Mouse (Mus musculus): ENCODE data around the gene Wdr4. TPM values are rescaled to one million over a fixed set of nuclear protein-coding genes. Genes with fewer than 3 reads are reported as not detected.
A peak's percentile ranks its signal among the peaks of the same experiment; 100 is the strongest.

Wdr4 gene
- total RNA-seq, 4 experiments from 2014 or later, result 5.4 to 6.6 (median 5.7) TPM

DNA sequence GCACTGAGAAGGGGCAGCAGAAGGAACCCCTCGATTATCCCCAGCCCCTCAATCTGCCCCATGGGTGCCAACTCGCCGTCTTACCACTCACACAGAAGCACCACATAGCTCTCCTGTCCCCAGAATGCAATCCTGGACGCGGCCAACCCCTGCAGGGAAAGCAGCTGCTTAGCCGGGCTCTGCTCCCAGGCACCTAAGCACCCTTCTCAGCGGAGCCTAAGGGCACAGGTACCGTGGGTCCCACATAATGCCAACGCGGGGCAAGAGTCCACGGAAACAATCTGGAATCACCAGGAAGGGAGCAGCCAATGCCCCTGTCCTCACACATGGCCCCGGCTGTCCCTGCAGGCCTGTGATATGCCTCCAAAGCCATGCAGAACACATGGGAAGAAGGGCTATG, 20.1 kb downstream of the Wdr4 start:
- DNase-seq (ENCODE audit: low spot score in 2 of 2), result no peak

DNA sequence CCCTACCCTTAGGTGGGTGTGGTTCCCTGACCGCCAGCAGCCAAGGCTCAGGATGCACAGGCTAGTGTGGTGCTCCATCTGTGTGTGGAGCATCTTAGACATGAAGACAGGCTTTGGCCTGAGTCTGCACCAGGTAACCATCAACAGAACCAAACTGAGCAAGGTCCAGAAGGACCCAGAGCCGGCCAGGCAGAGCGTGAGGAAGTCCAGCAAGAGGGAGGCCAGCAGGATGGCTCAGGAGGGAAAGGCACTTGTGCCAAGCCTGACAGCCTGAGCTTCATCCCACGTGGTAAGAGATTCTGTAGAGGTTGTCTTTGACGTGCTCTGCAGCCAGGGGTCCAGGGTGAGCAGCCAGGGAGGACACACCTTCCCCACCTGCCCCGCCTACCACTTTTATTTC, 22.1 kb downstream of the Wdr4 start:
- no peak for DNase-seq (ENCODE audit: low spot score in 2 of 2)

DNA sequence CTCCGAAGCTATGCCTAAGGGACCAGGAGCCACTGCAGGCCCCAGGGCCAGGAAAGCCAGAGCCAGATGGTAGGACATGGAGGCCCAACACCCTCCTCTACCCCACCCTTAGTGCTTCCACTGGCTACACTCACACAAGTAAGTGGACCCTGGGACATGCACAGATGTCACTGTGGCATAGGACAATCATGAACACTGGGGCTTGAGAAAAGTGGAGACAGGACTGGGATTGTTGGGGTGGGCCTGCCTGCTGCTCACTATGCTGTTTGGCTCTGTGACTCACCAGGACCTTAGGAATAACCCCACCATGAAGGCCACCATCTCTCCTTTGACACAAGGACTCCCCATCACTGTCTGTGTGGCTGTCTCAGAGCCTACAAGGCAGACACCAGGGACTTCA, 24.8 kb downstream of the Wdr4 start:
- no peak for DNase-seq (ENCODE audit: low spot score in 2 of 2)

DNA sequence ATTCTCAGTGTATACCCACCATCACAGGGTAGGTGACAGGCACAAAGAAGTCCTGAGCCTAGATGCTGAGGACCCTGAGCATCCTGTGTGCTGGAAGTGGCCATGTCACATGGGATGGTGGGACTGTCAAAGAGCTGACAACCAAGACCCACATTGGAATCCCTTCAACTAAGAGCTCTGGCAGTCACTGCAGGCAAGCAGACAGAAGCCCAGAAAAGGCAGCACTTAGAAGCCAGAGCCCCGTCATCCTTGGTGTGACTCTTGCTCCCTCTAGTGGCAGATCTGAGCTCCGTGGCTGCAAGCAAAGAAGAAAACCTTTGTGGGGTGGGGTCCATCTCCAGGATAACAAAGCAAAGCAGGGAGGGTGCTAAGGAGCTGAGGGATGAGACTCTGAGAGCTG, 27.4 kb downstream of the Wdr4 start:
- DNase-seq (ENCODE audit: low spot score in 2 of 2), result peak; percentile 41 to 53

DNA sequence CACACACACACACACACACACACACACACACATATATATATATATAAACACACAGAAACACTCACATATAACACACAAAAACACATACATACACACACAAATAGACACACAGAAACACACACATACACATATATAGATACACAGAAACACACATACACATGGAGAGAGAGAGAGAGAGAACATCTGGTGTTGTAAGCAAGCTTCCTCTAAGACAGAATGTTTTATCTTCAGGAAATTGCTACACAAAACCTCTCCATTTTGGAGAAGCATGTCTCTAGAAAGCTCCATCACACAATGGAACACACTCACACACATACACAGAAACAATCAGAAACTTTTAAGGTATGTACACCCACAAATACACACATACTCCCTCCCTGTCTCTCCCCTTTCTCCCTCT, 28.4 kb downstream of the Wdr4 start:
- DNase-seq (ENCODE audit: low spot score in 2 of 2), result no peak

DNA sequence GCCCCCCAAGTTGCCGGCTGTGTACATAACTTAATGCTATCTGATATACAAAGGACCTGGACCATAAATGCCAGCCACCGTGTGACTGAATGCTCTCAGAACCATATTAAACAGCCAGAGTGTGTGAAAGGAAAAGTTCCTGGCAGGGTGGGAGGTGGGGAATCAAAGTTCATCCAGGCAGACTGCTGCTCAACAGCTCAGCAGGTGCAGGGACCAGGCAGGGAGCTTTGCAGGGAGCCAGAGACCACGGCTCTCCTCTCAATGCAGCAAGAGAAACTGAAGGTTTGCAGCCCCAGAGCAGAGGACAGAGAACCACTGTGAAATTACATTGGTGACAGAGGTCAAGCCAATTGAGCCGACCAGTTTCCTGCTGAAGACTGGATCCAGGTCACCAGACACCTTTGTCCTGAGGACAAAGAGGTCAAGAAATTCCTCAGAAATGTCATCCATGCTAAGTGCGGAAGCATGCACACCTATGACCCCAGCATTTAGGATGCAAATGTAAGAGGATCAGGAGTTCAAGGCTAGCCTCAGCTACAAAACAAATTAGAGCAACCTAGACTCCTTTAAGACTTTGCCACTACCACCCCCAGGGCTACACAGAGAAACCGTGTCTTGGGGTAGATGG, 32.2 kb downstream of the Wdr4 start:
- no peak for DNase-seq (ENCODE audit: low spot score in 2 of 2)

DNA sequence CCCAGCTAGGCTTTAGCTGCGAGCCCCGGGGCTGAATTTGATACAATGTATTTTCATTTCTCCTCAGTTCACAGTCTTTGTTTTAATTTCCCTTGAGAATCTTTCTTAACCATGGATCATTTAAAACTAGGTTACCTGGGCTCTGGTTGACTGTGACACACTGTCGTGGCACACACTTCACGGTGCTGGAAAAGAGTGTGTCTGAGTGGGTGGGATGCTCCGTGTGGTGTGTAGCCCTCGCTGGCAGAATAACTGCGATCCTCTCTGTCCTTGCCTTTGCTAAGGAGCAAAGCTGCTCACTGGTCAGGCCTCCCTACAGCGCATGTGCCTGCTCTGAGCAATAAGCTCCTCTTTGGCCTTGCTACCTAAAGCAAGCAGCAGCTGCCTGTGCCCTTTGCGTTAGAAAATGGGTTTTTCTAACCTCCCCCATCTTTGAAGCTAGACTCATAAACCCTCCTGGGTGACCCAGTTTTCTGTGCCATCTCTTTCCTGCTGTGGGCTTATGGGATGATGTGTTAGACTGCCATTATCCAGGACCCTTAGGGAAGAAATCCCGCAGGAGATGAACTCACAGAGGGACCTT, 33.1 kb downstream of the Wdr4 start:
- no peak for DNase-seq (ENCODE audit: low spot score in 2 of 2)

DNA sequence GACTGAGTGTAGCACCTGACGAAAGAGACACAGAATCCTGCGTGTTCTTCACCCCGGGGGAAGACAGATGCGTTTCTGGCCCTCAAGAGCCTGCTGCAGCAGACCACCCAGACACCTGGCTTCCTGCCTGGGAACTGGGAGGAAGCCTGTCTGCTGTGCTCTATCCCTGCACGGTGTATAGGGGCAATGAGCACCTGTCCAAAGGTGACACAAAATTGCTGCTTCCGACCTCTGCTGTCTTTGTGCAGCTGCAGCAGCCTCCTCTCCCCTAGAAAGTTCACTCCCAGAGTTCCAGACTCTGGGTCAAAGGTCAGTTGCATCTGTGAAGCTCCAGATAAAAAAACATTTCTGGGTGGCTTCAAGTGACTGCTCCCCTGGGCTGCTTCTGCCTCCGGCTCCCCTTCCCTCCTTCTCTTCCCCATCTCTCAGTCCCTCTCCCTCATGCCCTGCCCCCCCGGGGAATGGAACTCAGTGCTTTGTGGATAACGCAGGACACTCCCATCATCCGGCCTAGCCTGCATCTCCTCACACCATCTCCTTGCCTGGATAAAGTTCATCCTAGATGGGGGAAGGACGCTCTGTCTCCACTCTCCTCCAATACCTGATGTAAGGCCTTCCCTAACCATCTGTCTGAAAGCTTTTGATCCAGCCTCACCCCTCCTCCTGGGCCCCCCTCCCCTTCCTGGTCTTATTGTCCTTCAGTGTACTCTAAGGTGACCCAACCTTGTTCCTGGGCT, 40.5 kb downstream of the Wdr4 start:
- DNase-seq (ENCODE audit: low spot score in 2 of 2), result no peak

DNA sequence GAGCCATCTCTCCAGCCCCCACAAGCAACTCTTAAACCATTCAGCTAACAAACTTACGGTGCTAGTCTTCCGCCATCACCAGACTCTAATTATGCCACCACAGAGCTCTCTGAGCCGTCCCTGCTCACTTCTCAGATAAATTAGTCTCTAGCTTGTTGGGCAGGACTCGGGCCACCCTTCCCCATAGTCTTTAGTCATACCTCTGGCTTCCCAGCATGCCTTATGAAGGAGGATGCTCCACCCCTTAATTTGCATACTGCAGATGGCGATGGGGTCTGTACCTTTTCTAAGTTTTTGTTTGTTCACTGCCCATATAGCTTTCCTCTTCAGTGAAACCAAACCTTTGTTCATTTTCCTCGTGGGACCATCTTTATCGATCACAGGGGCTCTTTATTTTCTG, 41.2 kb downstream of the Wdr4 start:
- DNase-seq (ENCODE audit: low spot score in 2 of 2), result no peak

DNA sequence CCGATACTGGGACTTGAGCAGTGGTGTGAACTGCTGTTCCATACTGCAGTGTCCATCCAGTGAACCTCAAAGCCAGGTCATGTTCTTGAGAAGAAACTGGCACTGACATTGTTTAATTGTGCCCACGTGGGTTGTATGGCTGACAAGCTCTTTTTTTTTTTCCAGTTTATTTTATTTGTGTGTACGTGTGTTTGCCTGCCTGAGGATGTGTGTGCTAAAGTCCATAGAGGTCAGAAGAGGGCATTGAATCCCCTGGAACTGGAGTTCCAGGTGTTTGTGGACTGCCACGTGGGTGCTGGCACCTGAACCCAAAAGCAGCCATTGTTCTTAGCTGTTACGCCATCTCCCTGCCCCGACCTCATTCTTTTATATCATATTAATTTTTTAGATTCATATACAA, 45.4 kb downstream of the Wdr4 start:
- no peak for DNase-seq (ENCODE audit: low spot score in 2 of 2)

DNA sequence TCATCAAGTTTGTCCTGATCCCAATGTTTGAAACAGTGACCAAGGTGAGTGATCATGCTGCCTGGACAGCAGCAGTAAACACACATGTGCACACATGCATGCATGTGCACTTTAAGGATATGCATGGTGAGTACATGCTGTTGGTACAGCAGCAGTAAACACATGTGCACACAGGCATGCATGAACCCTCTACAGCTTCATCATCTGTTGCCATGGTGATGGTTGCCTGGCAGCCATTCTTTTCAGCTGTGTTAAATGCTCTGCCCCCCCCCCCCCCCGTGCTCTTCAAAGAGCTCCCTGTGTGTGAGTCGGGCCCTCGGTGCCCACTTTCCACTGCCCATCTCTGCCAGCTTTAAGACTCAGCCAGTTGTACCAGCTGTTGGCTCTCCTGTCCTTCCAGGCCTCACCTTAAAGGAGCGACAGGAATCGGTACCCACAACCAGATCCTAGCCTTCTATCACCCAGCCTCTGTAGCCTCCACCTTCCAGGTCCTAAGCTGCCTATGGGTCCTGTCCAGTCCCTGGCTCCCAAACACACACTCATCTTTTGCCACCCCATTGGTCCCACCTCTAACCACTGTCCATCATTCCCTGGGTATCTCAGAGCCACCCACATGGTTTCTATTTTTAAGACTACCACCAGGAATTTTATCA, 48.9 kb downstream of the Wdr4 start:
- DNase-seq (ENCODE audit: low spot score in 2 of 2), result no peak

DNA sequence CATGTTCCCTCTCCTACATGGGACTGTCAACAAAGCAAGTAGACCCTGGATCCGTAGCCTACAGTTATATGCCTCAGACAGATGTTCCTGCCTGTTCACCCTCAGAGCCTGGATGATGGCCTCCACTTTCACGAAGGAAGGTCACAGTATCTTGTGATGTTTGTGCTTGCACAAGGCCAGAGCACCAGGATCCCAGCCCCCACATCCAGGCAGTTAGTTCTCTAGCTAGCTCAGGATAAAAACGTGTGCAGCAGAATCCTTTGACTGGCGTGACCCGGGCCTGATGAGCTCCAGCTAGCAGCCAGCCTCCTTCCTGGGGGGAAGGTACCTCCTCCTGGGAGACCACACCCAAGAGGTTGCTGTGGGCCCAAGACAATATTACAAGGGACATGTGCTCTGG, 51.3 kb downstream of the Wdr4 start:
- no peak for DNase-seq (ENCODE audit: low spot score in 2 of 2)

DNA sequence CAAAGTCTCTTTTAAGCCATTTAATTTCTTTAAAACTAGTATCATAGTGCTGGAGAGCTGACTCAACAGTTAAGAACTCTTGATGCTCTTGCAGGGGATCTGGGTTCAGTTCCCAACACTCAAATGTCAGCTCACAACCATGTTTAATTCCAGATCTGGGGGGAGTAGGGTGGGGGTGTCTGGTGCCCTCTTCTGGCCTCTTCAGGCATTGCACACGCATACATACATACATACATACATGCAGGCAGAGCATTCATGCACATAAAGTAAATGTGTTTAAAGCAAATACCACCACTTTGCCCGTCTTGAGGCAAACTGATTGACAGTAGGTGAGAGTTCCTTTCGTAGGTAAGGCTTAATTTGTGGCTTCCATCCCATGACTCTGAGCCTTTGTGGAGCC, 52.9 kb downstream of the Wdr4 start:
- DNase-seq (ENCODE audit: low spot score in 2 of 2), result no peak

DNA sequence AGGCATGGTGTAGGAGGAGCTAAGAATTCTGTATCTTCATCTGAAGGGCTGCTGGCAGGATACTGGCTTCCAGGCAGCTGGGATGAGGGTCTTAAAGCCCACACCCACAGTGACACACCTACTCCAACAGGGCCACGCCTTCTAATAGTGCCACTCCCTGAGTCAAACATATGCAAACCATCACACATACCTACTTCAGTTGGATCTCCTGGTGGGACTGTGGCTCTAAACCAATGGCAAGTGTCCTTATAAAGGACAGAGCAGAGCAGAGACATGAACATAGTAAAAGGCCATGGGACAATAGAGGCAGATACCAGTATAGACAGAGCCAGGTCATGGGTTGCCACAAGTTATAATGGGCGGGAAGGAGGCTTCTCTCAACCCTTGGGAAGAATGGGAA, 57.3 kb downstream of the Wdr4 start:
- DNase-seq (ENCODE audit: low spot score in 2 of 2), result no peak

DNA sequence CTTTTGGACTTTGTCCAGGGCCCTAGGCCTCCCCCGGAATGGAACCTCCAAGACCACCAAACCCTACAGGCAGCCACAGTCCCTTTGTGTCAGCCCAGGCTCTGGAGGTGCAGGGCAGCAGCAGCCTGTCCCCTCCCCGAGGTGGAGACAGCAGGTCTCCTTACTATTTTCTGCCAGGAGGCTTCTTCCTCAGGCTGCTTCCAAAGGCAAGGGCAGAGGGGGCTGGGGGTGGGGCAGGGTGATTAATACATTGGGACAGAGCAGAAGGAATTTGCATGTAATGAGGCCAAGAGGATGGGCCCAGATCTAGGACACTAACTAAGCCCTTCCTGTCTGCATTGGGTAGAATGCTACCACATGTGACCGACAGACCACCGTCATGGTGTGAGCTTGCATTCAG, 59.4 kb downstream of the Wdr4 start:
- DNase-seq (ENCODE audit: low spot score in 2 of 2), result no peak

DNA sequence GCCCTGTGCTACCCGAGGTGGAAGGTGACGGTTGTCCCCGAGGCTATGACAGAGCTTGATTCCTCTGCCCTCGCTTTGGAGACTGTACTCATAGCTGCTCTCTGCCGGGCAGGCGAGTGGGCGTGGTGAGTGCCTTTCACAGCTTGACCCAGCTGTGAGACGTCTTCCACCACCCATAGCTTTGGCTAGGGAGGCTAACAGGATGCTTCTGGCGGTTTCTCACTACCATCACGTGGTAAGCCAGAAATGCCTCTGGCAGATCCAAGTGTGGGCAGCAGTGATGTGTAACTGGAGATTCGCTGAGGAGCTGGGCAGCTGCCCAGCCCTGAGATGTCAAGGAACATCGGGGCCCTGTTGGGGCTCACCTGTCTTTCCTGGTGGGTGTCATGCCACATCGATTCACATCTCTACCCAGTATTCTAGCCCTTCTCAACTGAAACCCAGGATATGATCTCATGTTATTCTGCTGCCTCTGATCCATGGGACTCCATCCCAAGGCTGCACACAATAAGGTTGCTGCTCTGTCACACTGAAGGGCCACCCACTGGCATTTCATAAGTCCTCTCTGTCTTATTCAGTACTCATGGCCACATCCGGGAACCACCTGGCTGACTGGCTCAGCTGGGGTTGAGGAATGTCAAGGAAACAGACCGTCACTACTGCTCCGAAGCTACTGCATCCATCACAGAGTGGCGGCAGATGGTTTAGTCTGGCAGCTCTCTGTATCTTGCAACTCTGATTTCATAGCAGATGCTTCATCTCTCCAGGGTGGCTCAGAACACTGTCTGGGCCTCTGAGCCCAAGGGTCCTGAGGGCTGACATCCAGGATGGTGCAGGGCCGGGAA, 62.8 kb downstream of the Wdr4 start:
- peak; percentile 17 to 27 for DNase-seq (ENCODE audit: low spot score in 2 of 2)

DNA sequence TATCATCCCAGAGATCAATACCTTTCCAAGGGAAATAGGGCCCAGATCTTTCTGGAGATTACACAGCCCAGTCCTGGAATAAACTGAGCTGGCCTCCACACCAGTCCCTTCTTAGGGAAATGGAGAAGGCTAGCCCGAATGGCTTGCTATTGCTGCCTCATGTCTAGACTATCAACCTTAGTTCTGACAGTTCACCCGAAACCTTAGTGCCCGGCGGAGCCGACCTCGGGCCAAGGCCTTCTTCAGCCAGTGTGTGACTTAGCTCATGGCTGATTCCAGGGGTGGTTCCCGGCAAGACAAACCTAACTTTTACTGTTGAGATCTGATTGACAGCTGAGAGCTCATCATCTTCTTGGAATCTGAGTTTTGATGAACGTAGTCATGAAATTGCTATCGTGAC, 65.7 kb downstream of the Wdr4 start:
- DNase-seq (ENCODE audit: low spot score in 2 of 2), result no peak

DNA sequence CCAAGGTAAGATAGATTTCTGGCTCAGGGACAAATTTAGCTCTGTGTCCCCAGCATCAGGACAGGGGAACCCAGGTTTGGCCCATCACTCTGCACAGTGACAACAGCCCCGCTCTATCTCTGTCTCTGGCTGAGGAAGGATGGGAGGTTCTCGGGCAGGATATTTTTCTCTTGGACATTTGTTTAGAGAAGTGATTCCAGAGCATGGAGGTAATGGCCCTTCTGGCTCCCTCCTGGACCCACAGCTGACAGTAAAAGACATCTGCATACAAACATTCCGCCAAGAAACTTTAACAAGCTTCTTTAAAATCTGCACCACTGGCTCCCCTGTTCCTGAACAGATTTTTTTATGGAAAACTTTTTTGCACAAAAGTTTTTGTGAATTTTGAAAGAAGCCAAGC, 66.3 kb downstream of the Wdr4 start:
- DNase-seq (ENCODE audit: low spot score in 2 of 2), result no peak

DNA sequence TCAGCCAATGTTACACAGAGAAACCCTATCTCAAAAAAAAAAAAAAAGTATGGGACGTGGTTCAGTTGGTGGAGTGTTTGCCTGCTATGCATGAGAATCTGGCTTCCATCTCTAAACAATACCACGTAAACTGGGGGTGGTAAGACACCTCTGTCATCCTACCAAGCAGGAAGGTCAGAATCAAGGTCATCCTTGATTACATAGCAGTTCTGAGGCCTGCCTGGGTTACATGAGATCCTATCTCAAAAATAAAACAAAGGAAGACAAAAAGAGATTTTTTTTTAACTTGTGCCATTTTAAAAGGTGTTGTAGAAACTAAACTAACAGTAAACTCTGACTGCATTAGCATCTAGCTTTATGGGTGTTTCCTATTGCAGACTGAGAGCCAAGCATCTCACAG, 67.0 kb downstream of the Wdr4 start:
- no peak for DNase-seq (ENCODE audit: low spot score in 2 of 2)

DNA sequence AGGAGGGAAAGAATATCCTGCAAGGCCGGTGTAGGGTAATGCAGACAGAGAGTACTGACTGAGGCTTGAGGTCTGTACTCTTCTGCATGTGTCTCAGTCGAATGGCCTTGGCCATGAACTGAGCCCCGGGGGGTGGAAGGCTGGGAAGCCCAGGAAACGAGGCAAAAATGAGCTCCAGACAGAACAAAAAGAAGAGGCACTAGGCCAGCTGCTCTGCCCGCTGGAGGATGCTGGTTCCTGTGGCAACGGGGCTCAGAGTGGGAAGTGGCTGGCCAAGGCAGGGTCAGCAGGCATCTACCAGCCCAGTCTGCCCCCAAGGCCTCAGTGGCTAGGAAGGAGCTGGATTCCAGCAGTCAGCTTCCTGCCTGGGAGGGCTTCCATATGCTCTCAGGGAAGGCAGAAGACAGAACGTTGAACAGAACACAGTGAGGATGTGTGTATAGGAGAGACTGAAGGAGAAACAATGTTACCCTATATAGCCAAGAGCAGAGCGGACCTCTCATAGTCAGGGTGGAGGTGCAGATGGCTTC, 68.5 kb downstream of the Wdr4 start:
- no peak for DNase-seq (ENCODE audit: low spot score in 2 of 2)

DNA sequence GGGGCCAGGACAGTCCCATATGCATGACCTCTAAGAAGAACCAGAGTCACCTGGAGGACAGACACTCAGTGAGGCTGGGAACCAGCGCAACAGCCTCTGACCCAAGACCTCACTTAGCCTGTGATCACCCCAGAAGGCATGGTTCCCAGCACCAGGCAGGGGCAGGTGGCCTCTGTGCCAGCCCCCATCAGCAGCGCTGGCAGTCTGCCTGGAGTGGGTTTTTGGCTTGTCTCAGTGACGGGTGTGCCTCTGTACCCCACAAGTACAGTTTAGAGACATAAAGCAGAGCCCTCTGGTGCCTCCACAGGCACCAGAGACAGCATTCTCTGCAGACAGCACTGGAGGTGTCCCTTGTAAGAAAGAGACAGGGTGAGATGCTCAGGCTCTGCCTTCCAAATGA, 69.6 kb downstream of the Wdr4 start:
- no peak for DNase-seq (ENCODE audit: low spot score in 2 of 2)

All from gastrocnemius, adult 8-10 months (tissue).